Mouse (Mus musculus) testis, adult 2 months (tissue): ENCODE data around the gene Fam102b.

Source experiments
- CTCF ChIP-seq: fragments of 200-500 bp; IDR thresholded peaks from 2 replicates; pipeline ENCODE4 v1.5.1; 2012; ENCODE audit warnings: low read depth, mild to moderate bottlenecking, inconsistent platforms, low read length, moderate library complexity; ENCODE audit not compliant: control insufficient read depth, insufficient read depth, insufficient replicate concordance
- POLR2A ChIP-seq: fragments of 200-500 bp; IDR thresholded peaks from 2 replicates; pipeline ENCODE4 v1.6.1; 2012; ENCODE audit warnings: low read depth, mild to moderate bottlenecking, inconsistent platforms, low read length, moderate library complexity; ENCODE audit not compliant: control insufficient read depth

DNA sequence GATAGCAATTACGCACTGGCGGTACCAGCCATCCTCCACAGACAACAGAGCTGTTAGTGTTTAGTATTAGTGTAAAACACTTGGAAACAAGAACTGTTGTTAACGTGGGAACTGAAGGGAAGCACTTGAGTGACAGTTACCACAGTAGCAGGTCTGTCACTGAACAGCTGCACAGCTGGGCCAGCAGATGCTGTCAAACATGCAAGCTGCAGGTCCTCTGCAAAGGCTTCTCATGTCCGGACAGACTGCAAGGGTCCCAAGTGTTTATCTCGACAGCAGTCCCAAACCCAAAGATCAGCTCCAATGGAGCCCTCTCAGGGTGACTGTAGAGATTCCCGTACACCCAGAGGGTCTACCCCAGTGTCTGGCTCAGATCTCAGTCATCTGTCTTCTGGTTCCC lies 45.5 kb downstream of the Fam102b start:
- TF ChIP-seq CTCF (no peak), POLR2A (no peak)
